Comparison of ENCODE assay signal across 7 mouse cellular contexts in the genomic region with DNA sequence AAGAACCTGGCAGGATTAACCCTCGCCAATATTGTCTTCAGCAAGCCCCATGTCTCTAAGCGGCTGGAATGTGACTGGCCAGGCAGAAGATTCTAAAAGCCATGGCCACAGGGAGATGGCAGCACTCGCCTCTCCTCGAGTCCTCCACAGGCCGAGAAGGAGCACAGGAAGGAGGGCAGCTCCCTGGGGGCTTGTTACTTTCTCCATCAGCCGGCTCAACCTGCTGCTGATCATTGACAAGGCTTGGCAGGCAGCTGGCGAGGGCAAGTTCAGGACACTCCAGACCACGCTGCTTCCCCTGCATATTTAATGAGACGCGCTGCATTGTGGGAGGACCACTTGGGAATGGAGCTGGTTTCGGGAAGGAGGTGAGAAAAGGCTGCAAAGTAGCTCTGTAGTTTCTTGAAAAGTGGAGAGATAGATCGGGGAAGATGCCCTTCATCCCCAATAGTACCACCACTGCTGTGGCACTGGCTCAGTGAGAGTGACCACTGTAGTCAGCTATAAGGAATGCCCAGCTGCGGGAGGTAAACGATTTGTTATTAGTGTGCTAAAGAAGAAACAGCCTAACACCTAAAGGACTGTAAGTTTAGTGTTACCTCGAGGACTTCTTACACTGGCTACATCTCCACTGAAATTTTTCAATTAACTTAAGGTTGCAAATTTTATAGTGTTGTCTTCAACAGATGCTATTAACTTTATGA.
DNase-seq lines count a peak whose midpoint lies in the region; ATAC-seq and TF ChIP-seq lines count a peak whose summit lies in the region.

No protein-coding gene starts in this region.

- H3K4me1 ChIP-seq in cerebellum, adult 2 months (ENCODE audit: control insufficient read depth, insufficient read depth, low read length), result peaks cover 5% of the 10 kb centered on the region
- peaks cover 25% of the 10 kb centered on the region for H3K4me1 ChIP-seq in forebrain, embryonic 10.5 days
- peaks cover 37% of the 10 kb centered on the region for H3K4me1 ChIP-seq in heart, embryonic 13.5 days
- H3K4me1 ChIP-seq in kidney, embryonic 15.5 days, result peaks cover 26% of the 10 kb centered on the region
- peaks cover 13% of the 10 kb centered on the region; the same call in 1 of the 2 replicates for H3K4me1 ChIP-seq in neural tube, embryonic 11.5 days (ENCODE audit: control insufficient read depth, insufficient read depth, low read length)

- H3K9me3 ChIP-seq in forebrain, embryonic 10.5 days, result no peaks in the 10 kb centered on the region
- no peaks in the 10 kb centered on the region for H3K9me3 ChIP-seq in heart, embryonic 13.5 days
- H3K9me3 ChIP-seq in kidney, embryonic 15.5 days (replicated peaks), result no peaks in the 10 kb centered on the region
- no peaks in the 10 kb centered on the region for H3K9me3 ChIP-seq in neural tube, embryonic 11.5 days (ENCODE audit: control insufficient read depth, low read length)

- H3K4me2 ChIP-seq in heart, embryonic 13.5 days, result peak overlapping the region; percentile 64
- peak overlapping the region; percentile 63 for H3K4me2 ChIP-seq in kidney, embryonic 15.5 days
- H3K4me2 ChIP-seq in neural tube, embryonic 11.5 days (ENCODE audit: low read depth), result peak overlapping the region; percentile 37

- no peak overlapping the region for H3K27ac ChIP-seq in cerebellum, adult 2 months (ENCODE audit: insufficient read depth, low read length)
- H3K27ac ChIP-seq in forebrain, embryonic 10.5 days, result peak overlapping the region; percentile 73
- H3K27ac ChIP-seq in heart, embryonic 13.5 days (replicated peaks), result peak overlapping the region; percentile 46
- H3K27ac ChIP-seq in kidney, embryonic 15.5 days, result peak overlapping the region; percentile 65
- H3K27ac ChIP-seq in neural tube, embryonic 11.5 days (ENCODE audit: low read depth, low read length), result 0 out of 2 replicates have a peak overlapping the region, but pooled peaks have one; percentile 47

- WGBS in cerebellum, adult 2 months, result 10% methylated on average over 15 of the region's 15 CpGs
- 23% methylated on average over 15 of the region's 15 CpGs for WGBS in forebrain, embryonic 10.5 days
- 8% methylated on average over 15 of the region's 15 CpGs for WGBS in heart, embryonic 13.5 days
- WGBS in kidney, embryonic 15.5 days, result 3% methylated on average over 15 of the region's 15 CpGs
- 4% methylated on average over 15 of the region's 15 CpGs for WGBS in neural tube, embryonic 11.5 days

- peak; percentile 19 to 45 for DNase-seq in cerebellum, adult 2 months
- DNase-seq in forebrain, embryonic 10.5 days (ENCODE audit: extremely low spot score, low spot score), result peak; percentile 58
- DNase-seq in liver, result peak; percentile 15
- peak; percentile 80 for DNase-seq in neural tube, embryonic 11.5 days (ENCODE audit: low spot score)

- H3K27me3 ChIP-seq in cerebellum, adult 2 months (ENCODE audit: control insufficient read depth, insufficient read depth, low read length), result no peaks in the 10 kb centered on the region
- no peaks in the 10 kb centered on the region for H3K27me3 ChIP-seq in forebrain, embryonic 10.5 days (ENCODE audit: poor library complexity, severe bottlenecking)
- no peaks in the 10 kb centered on the region for H3K27me3 ChIP-seq in heart, embryonic 13.5 days (replicated peaks)
- H3K27me3 ChIP-seq in kidney, embryonic 15.5 days, result no peaks in the 10 kb centered on the region
- H3K27me3 ChIP-seq in neural tube, embryonic 11.5 days (ENCODE audit: control insufficient read depth, insufficient read depth, low read length), result no peaks in the 10 kb centered on the region

- no peak for TF ChIP-seq POLR2A in cerebellum, adult 2 months (IDR thresholded peaks at IDR 0.05; ENCODE audit: borderline replicate concordance, insufficient read depth, low read length)

- peak overlapping the region; percentile 74 for H3K9ac ChIP-seq in heart, embryonic 13.5 days
- H3K9ac ChIP-seq in kidney, embryonic 15.5 days, result no peak overlapping the region
- peak overlapping the region; percentile 16 for H3K9ac ChIP-seq in neural tube, embryonic 11.5 days (ENCODE audit: low read length)

- 0 out of 2 replicates have a peak, but pooled peaks cover 3% of the 10 kb centered on the region for H3K36me3 ChIP-seq in forebrain, embryonic 10.5 days (replicated peaks)
- peaks cover 18% of the 10 kb centered on the region for H3K36me3 ChIP-seq in heart, embryonic 13.5 days
- no peaks in the 10 kb centered on the region for H3K36me3 ChIP-seq in kidney, embryonic 15.5 days
- H3K36me3 ChIP-seq in neural tube, embryonic 11.5 days (ENCODE audit: control insufficient read depth, insufficient read depth, low read length), result no peaks in the 10 kb centered on the region

- ATAC-seq in heart, embryonic 13.5 days (ENCODE audit: extremely low read depth, insufficient number of reproducible peaks, low FRiP score, low TSS enrichment), result no peak
- ATAC-seq in kidney, embryonic 15.5 days (replicated peaks; ENCODE audit: low FRiP score), result peak; percentile 89
- peak; percentile 88 for ATAC-seq in neural tube, embryonic 11.5 days (ENCODE audit: insufficient read depth, low FRiP score, low TSS enrichment)
- ATAC-seq in CD4-positive, CD25-positive, alpha-beta regulatory T cell, adult 4 months, result no peak

- TF ChIP-seq CTCF in cerebellum, adult 2 months (IDR thresholded peaks at IDR 0.05; ENCODE audit: borderline replicate concordance, insufficient read depth, low read depth, low read length), result peak; percentile 20; the same call in 1 of the 2 replicates

- peak overlapping the region; percentile 39 for H3K4me3 ChIP-seq in cerebellum, adult 2 months (replicated peaks; ENCODE audit: insufficient read depth, low read depth, low read length)
- H3K4me3 ChIP-seq in forebrain, embryonic 10.5 days, result peak overlapping the region; percentile 38
- peak overlapping the region; percentile 37 for H3K4me3 ChIP-seq in heart, embryonic 13.5 days
- H3K4me3 ChIP-seq in kidney, embryonic 15.5 days (replicated peaks), result peak overlapping the region; percentile 36
- peak overlapping the region; percentile 12; the same call in 1 of the 2 replicates for H3K4me3 ChIP-seq in neural tube, embryonic 11.5 days (ENCODE audit: low read depth, low read length)

Comparison
In these comparisons a context has a peak if more than half of its experiments do, and no peak if none do; other contexts are left out.
1. DNase-seq: peak in every context shown above with its lines; median percentile 80 in neural tube, embryonic 11.5 days; 58 in forebrain, embryonic 10.5 days; 32 in cerebellum, adult 2 months; 15 in liver.
2. ATAC-seq: peak in kidney, embryonic 15.5 days (single experiment) and neural tube, embryonic 11.5 days (single experiment); none in heart, embryonic 13.5 days (single experiment) and CD4-positive, CD25-positive, alpha-beta regulatory T cell, adult 4 months (single experiment).
3. Peak in every context shown above with its lines, with median percentiles within 50 percentile points of each other: H3K4me3 ChIP-seq and H3K4me2 ChIP-seq.